Mouse (Mus musculus): ENCODE results near the gene Trmt1. TPM values are rescaled to one million over a fixed set of nuclear protein-coding genes. Genes with fewer than 3 reads are reported as not detected.

Gene Trmt1
- polyA plus RNA-seq, 1 experiment from 2014 or later = 50.0 TPM

GRCm38 (mm10) chr8:84731371-84732177 lies 45.5 kb downstream of the Trmt1 start:
- Histone ChIP-seq H3K9me3 (ENCODE audit: control insufficient read depth, low read length) (no peaks in the 10 kb centered on the region), H3K36me3 (ENCODE audit: control insufficient read depth, insufficient read depth, low read length) (peaks cover 12% of the 10 kb centered on the region; the same call in 1 of the 2 replicates), H3K27ac (replicated peaks in 1 of 2; ENCODE audit: control insufficient read depth in 1 of 2, insufficient read depth in 1 of 2, low read depth in 2 of 2, low read length in 2 of 2) (peak overlapping the region; percentile 78 to 82), H3K4me2 (ENCODE audit: low read length) (peak overlapping the region; percentile 9; the same call in 1 of the 2 replicates), H3K9ac (ENCODE audit: low read length) (peak overlapping the region; percentile 53; the same call in 1 of the 2 replicates), H3K4me3 (ENCODE audit: control insufficient read depth in 1 of 2, insufficient read depth in 1 of 2, low read depth in 1 of 2, low read length in 2 of 2) (no peak overlapping the region), H3K4me1 (ENCODE audit: control insufficient read depth in 2 of 2, insufficient read depth in 2 of 2, low read length in 2 of 2) (peaks cover 63 to 72% of the 10 kb centered on the region in 2 experiments), H3K27me3 (ENCODE audit: control insufficient read depth, insufficient read depth, low read length) (no peaks in the 10 kb centered on the region)
- peak; percentile 13 for ATAC-seq (ENCODE audit: insufficient number of reproducible peaks, insufficient read depth, low FRiP score, low read depth)
- WGBS = 70% methylated on average over 11 of the region's 11 CpGs

DNA sequence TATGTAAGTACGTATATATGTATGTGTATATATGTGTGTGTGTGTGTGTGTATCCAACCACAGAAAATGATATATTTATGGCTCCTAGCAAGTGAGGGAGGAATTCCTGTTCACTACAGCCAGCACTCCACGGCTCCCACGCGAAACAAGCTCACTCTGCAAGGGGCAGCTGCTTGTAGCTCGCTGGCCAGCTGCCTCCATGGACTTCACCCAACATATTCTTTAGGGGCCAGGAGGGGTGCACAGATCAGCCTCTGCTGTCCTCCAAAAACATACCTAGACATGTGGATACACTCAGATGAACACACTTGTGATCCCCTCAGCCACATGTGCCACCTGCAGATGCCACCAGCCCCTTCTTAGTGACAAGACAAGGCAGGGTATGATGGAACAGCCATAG lies 46.4 kb downstream of the Trmt1 start:
- no peak overlapping the region for H3K4me3 ChIP-seq (ENCODE audit: control insufficient read depth in 1 of 2, insufficient read depth in 1 of 2, low read depth in 1 of 2, low read length in 2 of 2)
- H3K9ac ChIP-seq (ENCODE audit: low read length) = peak overlapping the region; percentile 31; the same call in 1 of the 2 replicates
- no peak for ATAC-seq (ENCODE audit: insufficient number of reproducible peaks, insufficient read depth, low FRiP score, low read depth)
- peak overlapping the region; percentile 26 to 82 for H3K27ac ChIP-seq (replicated peaks in 1 of 2; ENCODE audit: control insufficient read depth in 1 of 2, insufficient read depth in 1 of 2, low read depth in 2 of 2, low read length in 2 of 2)
- 0 out of 2 replicates have a peak overlapping the region, but pooled peaks have one; percentile 9 for H3K4me2 ChIP-seq (ENCODE audit: low read length)
- peaks cover 56 to 69% of the 10 kb centered on the region in 2 experiments for H3K4me1 ChIP-seq (ENCODE audit: control insufficient read depth in 2 of 2, insufficient read depth in 2 of 2, low read length in 2 of 2)
- H3K27me3 ChIP-seq (ENCODE audit: control insufficient read depth, insufficient read depth, low read length) = no peaks in the 10 kb centered on the region
- 44% methylated on average over 5 of the region's 5 CpGs for WGBS
- H3K36me3 ChIP-seq (ENCODE audit: control insufficient read depth, insufficient read depth, low read length) = peaks cover 2% of the 10 kb centered on the region; the same call in 1 of the 2 replicates
- H3K9me3 ChIP-seq (ENCODE audit: control insufficient read depth, low read length) = no peaks in the 10 kb centered on the region

- Histone ChIP-seq H3K9me3 (ENCODE audit: control insufficient read depth, low read length) (no peaks in the 10 kb centered on the region), H3K4me3 (ENCODE audit: control insufficient read depth in 1 of 2, insufficient read depth in 1 of 2, low read depth in 1 of 2, low read length in 2 of 2) (no peak overlapping the region), H3K4me1 (ENCODE audit: control insufficient read depth in 2 of 2, insufficient read depth in 2 of 2, low read length in 2 of 2) (peaks cover 58 to 69% of the 10 kb centered on the region in 2 experiments), H3K27ac (replicated peaks in 1 of 2; ENCODE audit: control insufficient read depth in 1 of 2, insufficient read depth in 1 of 2, low read depth in 2 of 2, low read length in 2 of 2) (peak overlapping the region; percentile 26 to 82), H3K36me3 (ENCODE audit: control insufficient read depth, insufficient read depth, low read length) (no peaks in the 10 kb centered on the region), H3K4me2 (ENCODE audit: low read length) (0 out of 2 replicates have a peak overlapping the region, but pooled peaks have one; percentile 9), H3K27me3 (ENCODE audit: control insufficient read depth, insufficient read depth, low read length) (no peaks in the 10 kb centered on the region), H3K9ac (ENCODE audit: low read length) (peak overlapping the region; percentile 31; the same call in 1 of the 2 replicates)
- WGBS = 48% methylated on average over 6 of the region's 6 CpGs
- no peak for ATAC-seq (ENCODE audit: insufficient number of reproducible peaks, insufficient read depth, low FRiP score, low read depth)
These were observed 46.9 kb downstream of the Trmt1 start for GRCm38 (mm10) chr8:84732996-84733395.

DNA sequence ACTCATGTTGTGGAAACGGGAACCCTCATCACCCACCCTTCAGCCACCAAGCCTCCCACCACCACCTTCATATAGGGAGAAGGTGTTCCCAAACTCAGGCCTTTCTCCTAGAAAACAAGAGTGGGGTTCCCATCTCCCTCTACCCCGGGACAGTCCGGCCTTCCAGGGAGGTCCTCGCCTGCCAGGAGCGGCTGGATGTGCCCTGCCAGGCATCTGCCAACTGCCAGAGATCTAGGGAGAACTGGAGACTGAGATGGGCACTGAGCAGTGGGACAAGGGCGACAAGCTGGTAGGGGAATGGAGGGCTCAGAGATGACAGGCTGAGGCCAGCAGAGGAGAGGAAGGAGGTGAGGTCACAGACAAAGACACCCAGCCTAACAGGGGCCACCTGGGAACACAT lies 47.9 kb downstream of the Trmt1 start:
- Histone ChIP-seq H3K4me1 (ENCODE audit: control insufficient read depth in 2 of 2, insufficient read depth in 2 of 2, low read length in 2 of 2) (peaks cover 64 to 78% of the 10 kb centered on the region in 2 experiments), H3K27ac (replicated peaks in 1 of 2; ENCODE audit: control insufficient read depth in 1 of 2, insufficient read depth in 1 of 2, low read depth in 2 of 2, low read length in 2 of 2) (no peak overlapping the region), H3K9ac (ENCODE audit: low read length) (no peak overlapping the region), H3K4me3 (ENCODE audit: control insufficient read depth in 1 of 2, insufficient read depth in 1 of 2, low read depth in 1 of 2, low read length in 2 of 2) (no peak overlapping the region), H3K27me3 (ENCODE audit: control insufficient read depth, insufficient read depth, low read length) (no peaks in the 10 kb centered on the region), H3K4me2 (ENCODE audit: low read length) (no peak overlapping the region), H3K36me3 (ENCODE audit: control insufficient read depth, insufficient read depth, low read length) (no peaks in the 10 kb centered on the region), H3K9me3 (ENCODE audit: control insufficient read depth, low read length) (no peaks in the 10 kb centered on the region)
- 90% methylated on average over 6 of the region's 6 CpGs for WGBS
- no peak for ATAC-seq (ENCODE audit: insufficient number of reproducible peaks, insufficient read depth, low FRiP score, low read depth)

GRCm38 (mm10) chr8:84734680-84735079 lies 48.6 kb downstream of the Trmt1 start:
- no peak for ATAC-seq (ENCODE audit: insufficient number of reproducible peaks, insufficient read depth, low FRiP score, low read depth)
- Histone ChIP-seq H3K4me1 (ENCODE audit: control insufficient read depth in 2 of 2, insufficient read depth in 2 of 2, low read length in 2 of 2) (peaks cover 66 to 84% of the 10 kb centered on the region in 2 experiments), H3K27me3 (ENCODE audit: control insufficient read depth, insufficient read depth, low read length) (no peaks in the 10 kb centered on the region), H3K27ac (replicated peaks in 1 of 2; ENCODE audit: control insufficient read depth in 1 of 2, insufficient read depth in 1 of 2, low read depth in 2 of 2, low read length in 2 of 2) (no peak overlapping the region), H3K36me3 (ENCODE audit: control insufficient read depth, insufficient read depth, low read length) (no peaks in the 10 kb centered on the region), H3K9me3 (ENCODE audit: control insufficient read depth, low read length) (no peaks in the 10 kb centered on the region), H3K9ac (ENCODE audit: low read length) (no peak overlapping the region), H3K4me3 (ENCODE audit: control insufficient read depth in 1 of 2, insufficient read depth in 1 of 2, low read depth in 1 of 2, low read length in 2 of 2) (no peak overlapping the region), H3K4me2 (ENCODE audit: low read length) (no peak overlapping the region)
- 82% methylated on average over 2 of the region's 2 CpGs for WGBS

GRCm38 (mm10) chr8:84735597-84735996 lies 49.5 kb downstream of the Trmt1 start:
- H3K36me3 ChIP-seq (ENCODE audit: control insufficient read depth, insufficient read depth, low read length) = no peaks in the 10 kb centered on the region
- peak overlapping the region; percentile 54; the same call in 1 of the 2 replicates for H3K9ac ChIP-seq (ENCODE audit: low read length)
- no peak for ATAC-seq (ENCODE audit: insufficient number of reproducible peaks, insufficient read depth, low FRiP score, low read depth)
- H3K27ac ChIP-seq (replicated peaks in 1 of 2; ENCODE audit: control insufficient read depth in 1 of 2, insufficient read depth in 1 of 2, low read depth in 2 of 2, low read length in 2 of 2) = peak overlapping the region; percentile 15 to 64; a peak in 3 of 4 replicates
- H3K4me1 ChIP-seq (ENCODE audit: control insufficient read depth in 2 of 2, insufficient read depth in 2 of 2, low read length in 2 of 2) = peaks cover 65 to 86% of the 10 kb centered on the region in 2 experiments
- no peak overlapping the region for H3K4me3 ChIP-seq (ENCODE audit: control insufficient read depth in 1 of 2, insufficient read depth in 1 of 2, low read depth in 1 of 2, low read length in 2 of 2)
- WGBS = 33% methylated on average over 2 of the region's 2 CpGs
- no peaks in the 10 kb centered on the region for H3K9me3 ChIP-seq (ENCODE audit: control insufficient read depth, low read length)
- no peak overlapping the region for H3K4me2 ChIP-seq (ENCODE audit: low read length)
- H3K27me3 ChIP-seq (ENCODE audit: control insufficient read depth, insufficient read depth, low read length) = no peaks in the 10 kb centered on the region; the same call in 1 of the 2 replicates

- H3K4me1 ChIP-seq (ENCODE audit: control insufficient read depth in 2 of 2, insufficient read depth in 2 of 2, low read length in 2 of 2) = peaks cover 63 to 83% of the 10 kb centered on the region in 2 experiments
These were observed 50.4 kb downstream of the Trmt1 start for GRCm38 (mm10) chr8:84736521-84736920.

More at GRCm38 (mm10) chr8:84736521-84736920, 50.4 kb downstream of the Trmt1 start:
- ATAC-seq (ENCODE audit: insufficient number of reproducible peaks, insufficient read depth, low FRiP score, low read depth) = no peak
- H3K9me3 ChIP-seq (ENCODE audit: control insufficient read depth, low read length) = no peaks in the 10 kb centered on the region
- no peak overlapping the region for H3K4me3 ChIP-seq (ENCODE audit: control insufficient read depth in 1 of 2, insufficient read depth in 1 of 2, low read depth in 1 of 2, low read length in 2 of 2)
- H3K9ac ChIP-seq (ENCODE audit: low read length) = no peak overlapping the region
- no peaks in the 10 kb centered on the region; the same call in 1 of the 2 replicates for H3K27me3 ChIP-seq (ENCODE audit: control insufficient read depth, insufficient read depth, low read length)
- WGBS = 86% methylated on average over 4 of the region's 4 CpGs
- no peaks in the 10 kb centered on the region for H3K36me3 ChIP-seq (ENCODE audit: control insufficient read depth, insufficient read depth, low read length)
- no peak overlapping the region for H3K4me2 ChIP-seq (ENCODE audit: low read length)
- H3K27ac ChIP-seq (replicated peaks in 1 of 2; ENCODE audit: control insufficient read depth in 1 of 2, insufficient read depth in 1 of 2, low read depth in 2 of 2, low read length in 2 of 2) = no peak overlapping the region

All from heart, embryonic 14.5 days (tissue).